Mouse (Mus musculus): ENCODE data around the gene Ankrd39.

Ankrd39 gene

DNA sequence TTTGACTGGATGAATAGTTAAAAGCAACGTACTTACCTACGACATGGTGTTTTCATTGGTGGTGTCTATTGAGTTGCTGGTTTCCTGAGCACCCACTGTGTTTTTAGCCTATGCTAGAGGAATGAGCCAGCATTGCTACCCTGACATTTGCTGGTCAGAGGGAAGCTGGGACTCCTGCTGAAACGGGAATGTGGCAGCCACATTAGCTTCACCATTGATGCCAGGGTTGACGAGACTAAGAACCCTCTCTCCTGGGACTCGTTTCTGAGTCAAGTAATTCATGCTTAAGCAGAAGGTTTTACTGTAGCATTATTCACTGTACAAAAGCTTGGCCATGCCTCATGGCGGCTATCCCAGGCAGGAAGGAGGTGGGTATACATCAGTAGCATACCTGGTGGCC lies 57.6 kb downstream of the Ankrd39 start:
- in situ Hi-C loops (cut with MboI, MseI): no loop called here

Measured in T-helper 1 cell (primary cell).